Mouse (Mus musculus): ENCODE results near the gene Habp4. TPM values are rescaled to one million over a fixed set of nuclear protein-coding genes. Genes with fewer than 3 reads are reported as not detected.
A peak's percentile ranks its signal among the peaks of the same experiment; 100 is the strongest.

Gene Habp4
- total RNA-seq, 2 experiments from 2014 or later = 147 to 149 TPM

- DNase-seq (ENCODE audit: low spot score in 2 of 2) = no peak
- no peak overlapping the region for H3K4me3 ChIP-seq
- no peak for TF ChIP-seq CTCF (conservative IDR thresholded peaks at IDR 0.05)
- no peak overlapping the region for H3K27ac ChIP-seq
Measured at GRCm38 (mm10) chr13:64183583-64183982, 22.0 kb downstream of the Habp4 start.

GRCm38 (mm10) chr13:64184361-64184760, 22.7 kb downstream of the Habp4 start:
- TF ChIP-seq CTCF (conservative IDR thresholded peaks at IDR 0.05) = no peak
- Histone ChIP-seq H3K27ac (no peak overlapping the region), H3K4me3 (no peak overlapping the region)
- no peak for DNase-seq (ENCODE audit: low spot score in 2 of 2)

- H3K4me3 ChIP-seq = no peak overlapping the region
- no peak for TF ChIP-seq CTCF (conservative IDR thresholded peaks at IDR 0.05)
- no peak for DNase-seq (ENCODE audit: low spot score in 2 of 2)
- H3K27ac ChIP-seq = no peak overlapping the region
Measured at GRCm38 (mm10) chr13:64185176-64185575, 23.6 kb downstream of the Habp4 start.

- Histone ChIP-seq H3K4me3 (no peak overlapping the region), H3K27ac (no peak overlapping the region)
- no peak for TF ChIP-seq CTCF (conservative IDR thresholded peaks at IDR 0.05)
- no peak for DNase-seq (ENCODE audit: low spot score in 2 of 2)
Measured at GRCm38 (mm10) chr13:64185586-64185985, 24.0 kb downstream of the Habp4 start.

- TF ChIP-seq CTCF (conservative IDR thresholded peaks at IDR 0.05) = no peak
- no peak overlapping the region for H3K27ac ChIP-seq
- H3K4me3 ChIP-seq = no peak overlapping the region
- DNase-seq (ENCODE audit: low spot score in 2 of 2) = no peak
Measured at GRCm38 (mm10) chr13:64186516-64186915, 24.9 kb downstream of the Habp4 start.

- TF ChIP-seq CTCF (conservative IDR thresholded peaks at IDR 0.05) = no peak
- no peak overlapping the region for H3K27ac ChIP-seq
Measured at GRCm38 (mm10) chr13:64187065-64187464, 25.4 kb downstream of the Habp4 start.

GRCm38 (mm10) chr13:64197899-64198298, 36.3 kb downstream of the Habp4 start:
- DNase-seq (ENCODE audit: low spot score in 2 of 2) = no peak
- TF ChIP-seq CTCF (conservative IDR thresholded peaks at IDR 0.05) = no peak
- Histone ChIP-seq H3K27ac (no peak overlapping the region), H3K4me3 (no peak overlapping the region)

More at GRCm38 (mm10) chr13:64187065-64187464, 25.4 kb downstream of the Habp4 start:
- DNase-seq (ENCODE audit: low spot score in 2 of 2) = no peak
- H3K4me3 ChIP-seq = no peak overlapping the region

- Histone ChIP-seq H3K4me3 (no peak overlapping the region), H3K27ac (no peak overlapping the region)
- no peak for DNase-seq (ENCODE audit: low spot score in 2 of 2)
- TF ChIP-seq CTCF (conservative IDR thresholded peaks at IDR 0.05) = no peak
Measured at GRCm38 (mm10) chr13:64198310-64198709, 36.7 kb downstream of the Habp4 start.

- no peak for TF ChIP-seq CTCF (conservative IDR thresholded peaks at IDR 0.05)
Measured at GRCm38 (mm10) chr13:64200911-64201310, 39.3 kb downstream of the Habp4 start.

GRCm38 (mm10) chr13:64204726-64205125, 43.1 kb downstream of the Habp4 start:
- TF ChIP-seq CTCF (conservative IDR thresholded peaks at IDR 0.05) = peak; percentile 56
- DNase-seq (ENCODE audit: low spot score in 2 of 2) = no peak
- Histone ChIP-seq H3K4me3 (no peak overlapping the region), H3K27ac (no peak overlapping the region)

More at GRCm38 (mm10) chr13:64200911-64201310, 39.3 kb downstream of the Habp4 start:
- Histone ChIP-seq H3K4me3 (no peak overlapping the region), H3K27ac (no peak overlapping the region)
- no peak for DNase-seq (ENCODE audit: low spot score in 2 of 2)

- DNase-seq (ENCODE audit: low spot score in 2 of 2) = no peak
- TF ChIP-seq CTCF (conservative IDR thresholded peaks at IDR 0.05) = no peak
- Histone ChIP-seq H3K4me3 (no peak overlapping the region), H3K27ac (no peak overlapping the region)
Measured at GRCm38 (mm10) chr13:64205186-64205585, 43.6 kb downstream of the Habp4 start.

GRCm38 (mm10) chr13:64208146-64208545, 46.5 kb downstream of the Habp4 start:
- no peak for DNase-seq (ENCODE audit: low spot score in 2 of 2)
- no peak overlapping the region for H3K4me3 ChIP-seq
- no peak overlapping the region for H3K27ac ChIP-seq
- no peak for TF ChIP-seq CTCF (conservative IDR thresholded peaks at IDR 0.05)

GRCm38 (mm10) chr13:64211995-64212603, 50.5 kb downstream of the Habp4 start:
- no peak overlapping the region for H3K27ac ChIP-seq
- no peak for TF ChIP-seq CTCF (conservative IDR thresholded peaks at IDR 0.05)
- no peak overlapping the region for H3K4me3 ChIP-seq
- no peak for DNase-seq (ENCODE audit: low spot score in 2 of 2)

GRCm38 (mm10) chr13:64214891-64215290, 53.3 kb downstream of the Habp4 start:
- TF ChIP-seq CTCF (conservative IDR thresholded peaks at IDR 0.05) = no peak
- H3K27ac ChIP-seq = no peak overlapping the region
- no peak overlapping the region for H3K4me3 ChIP-seq
- DNase-seq (ENCODE audit: low spot score in 2 of 2) = peak in 1 of 2 experiments; percentile 3

Data from layer of hippocampus, adult 2 months (tissue).